Mouse (Mus musculus): ENCODE data around the gene Prpf40b.

The Prpf40b gene

GRCm38 (mm10) chr15:99332921-99333675 lies 38.2 kb downstream of the Prpf40b start:
- DNase-seq (ENCODE audit: low read depth, low spot score) = no peak

DNA sequence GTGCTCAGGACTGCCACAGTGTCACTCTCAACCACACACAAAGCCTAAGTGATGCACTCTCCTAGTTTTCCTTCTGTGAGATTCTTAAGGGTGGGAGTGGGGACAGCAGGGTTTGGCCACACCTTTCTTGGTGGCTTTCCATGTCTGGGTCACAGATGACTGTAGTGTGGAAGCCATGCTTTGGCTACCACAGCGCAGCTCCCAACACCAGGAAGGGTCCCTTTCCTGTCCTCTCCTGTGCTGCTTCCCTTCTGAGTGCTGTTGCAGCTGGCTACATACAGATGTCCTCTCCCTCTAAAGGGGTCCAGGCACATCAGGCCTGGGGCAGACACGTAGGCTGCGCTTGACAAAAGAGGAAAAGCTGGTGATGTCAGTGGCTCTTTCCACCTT lies 38.8 kb downstream of the Prpf40b start:
- DNase-seq (ENCODE audit: low read depth, low spot score) = no peak

DNA sequence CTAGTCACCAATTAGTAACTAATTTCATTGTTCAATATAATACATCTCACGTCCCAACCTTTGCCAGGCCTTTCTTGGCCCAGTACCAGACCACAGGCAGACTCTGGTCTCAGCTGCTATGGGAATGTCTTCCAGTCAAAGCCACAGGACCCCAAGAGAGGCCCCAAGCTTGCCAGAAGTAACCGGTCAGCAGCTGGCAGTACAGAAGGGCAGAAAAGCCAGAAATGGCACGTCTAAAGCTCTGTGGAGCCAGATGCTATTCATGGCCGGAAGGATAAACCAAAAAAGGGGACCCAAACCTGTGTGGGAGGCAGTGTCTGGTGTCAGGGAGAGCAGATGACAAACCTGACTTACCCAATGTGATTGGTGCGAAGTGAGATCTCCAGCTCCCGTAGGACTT lies 39.6 kb downstream of the Prpf40b start:
- DNase-seq (ENCODE audit: low read depth, low spot score) = no peak

DNA sequence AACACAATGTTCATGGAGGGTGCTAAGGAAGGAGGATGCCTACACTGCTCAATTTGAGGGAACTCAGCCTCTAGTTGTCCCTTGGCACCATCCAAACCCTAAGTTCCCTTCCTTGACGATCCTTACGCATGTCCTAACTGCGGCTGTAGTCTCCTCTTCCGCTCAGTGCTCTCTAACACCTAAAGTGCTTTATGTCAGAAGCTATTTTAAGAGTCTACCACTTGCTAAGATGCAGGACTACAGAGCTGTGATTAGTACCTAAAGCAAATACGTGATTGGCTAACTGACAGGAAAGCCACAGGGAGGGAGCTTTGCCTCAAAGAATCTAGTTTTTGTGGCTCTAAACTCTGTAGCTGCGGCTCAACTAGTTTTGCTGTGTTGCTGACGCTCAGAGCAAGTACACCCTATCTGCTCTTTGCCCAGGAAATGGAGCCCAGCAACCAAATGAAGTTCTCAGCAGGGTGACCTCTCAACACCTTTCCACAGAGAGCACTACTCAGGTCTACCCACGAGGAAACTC lies 41.0 kb downstream of the Prpf40b start:
- DNase-seq (ENCODE audit: low read depth, low spot score) = no peak

DNA sequence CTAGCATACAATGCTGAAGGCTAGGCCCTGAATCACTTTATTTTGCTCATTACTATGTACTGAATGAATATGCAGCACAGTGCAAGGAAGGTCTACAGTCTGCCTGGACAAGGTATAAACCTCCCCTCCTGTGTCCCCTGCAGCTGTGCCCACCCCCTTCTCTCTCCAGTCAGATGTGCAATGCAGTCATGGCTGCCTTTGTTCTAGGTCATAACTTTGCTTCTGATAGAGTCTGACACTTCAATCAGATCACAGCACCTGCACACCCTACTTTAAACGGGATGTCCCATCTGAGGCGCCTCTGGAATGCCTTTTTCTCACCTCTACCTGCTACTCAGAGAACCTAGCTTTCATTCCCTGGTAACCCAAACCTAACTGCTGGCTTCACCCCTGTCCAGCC lies 44.0 kb downstream of the Prpf40b start:
- DNase-seq (ENCODE audit: low read depth, low spot score) = no peak

- DNase-seq (ENCODE audit: low read depth, low spot score) = no peak
Observed at GRCm38 (mm10) chr15:99339669-99340068, 44.8 kb downstream of the Prpf40b start.

DNA sequence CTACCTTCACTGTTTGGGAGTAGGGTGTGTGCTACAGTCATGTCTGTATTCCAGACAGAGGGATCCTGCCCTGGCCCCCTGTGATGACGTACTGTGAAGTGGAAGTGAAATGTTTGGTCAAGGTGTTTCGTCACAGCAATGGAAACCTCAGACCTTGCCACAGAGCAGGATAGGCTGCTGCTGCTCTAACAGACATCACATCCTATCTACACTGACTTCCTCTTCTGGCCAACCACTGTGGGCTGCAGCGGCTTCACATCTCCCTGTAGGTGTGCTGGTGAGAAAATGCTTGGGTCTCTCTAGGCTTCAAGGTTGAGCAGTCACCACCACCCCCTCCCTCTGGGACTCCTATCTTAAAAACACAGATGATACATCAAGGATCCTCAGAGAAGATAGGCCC lies 46.2 kb downstream of the Prpf40b start:
- no peak for DNase-seq (ENCODE audit: low read depth, low spot score)

DNA sequence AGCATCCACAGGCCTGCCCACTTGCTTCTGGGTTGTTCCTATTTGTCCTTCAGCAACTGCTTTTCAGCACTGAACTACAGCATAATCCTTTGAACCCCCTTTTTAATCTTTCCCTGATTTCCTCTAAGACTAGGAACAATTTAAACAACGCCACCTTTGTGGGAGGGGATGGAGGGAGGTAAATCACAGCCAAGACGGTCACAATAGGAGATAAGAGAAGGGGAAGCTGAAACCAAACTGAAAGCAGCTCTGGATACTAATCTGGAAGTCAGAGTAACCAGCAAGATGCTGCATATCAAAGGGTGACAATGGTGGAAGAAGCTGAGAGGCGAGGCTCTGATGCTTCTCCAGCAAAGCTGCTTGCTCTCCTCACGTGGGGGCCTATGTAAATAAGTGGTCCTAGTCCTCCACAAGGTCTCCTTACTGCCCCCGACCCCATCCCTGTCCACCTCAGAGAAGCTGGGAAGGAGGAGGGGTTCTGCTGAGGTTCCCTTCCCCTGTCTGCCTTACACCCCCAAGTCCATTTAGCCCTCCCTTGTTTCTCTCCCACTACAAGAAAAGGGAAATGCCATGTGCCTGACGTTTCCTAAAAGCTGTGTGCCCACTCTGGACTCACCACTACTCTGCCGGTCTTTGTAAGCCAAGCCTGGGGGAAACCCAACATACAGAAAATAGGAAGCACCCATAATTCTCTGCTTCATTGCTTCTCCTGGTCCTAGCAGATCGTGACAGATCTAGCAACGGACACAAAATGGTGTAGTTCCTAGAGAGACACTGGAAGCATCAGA lies 47.5 kb downstream of the Prpf40b start:
- no peak for DNase-seq (ENCODE audit: low read depth, low spot score)

DNA sequence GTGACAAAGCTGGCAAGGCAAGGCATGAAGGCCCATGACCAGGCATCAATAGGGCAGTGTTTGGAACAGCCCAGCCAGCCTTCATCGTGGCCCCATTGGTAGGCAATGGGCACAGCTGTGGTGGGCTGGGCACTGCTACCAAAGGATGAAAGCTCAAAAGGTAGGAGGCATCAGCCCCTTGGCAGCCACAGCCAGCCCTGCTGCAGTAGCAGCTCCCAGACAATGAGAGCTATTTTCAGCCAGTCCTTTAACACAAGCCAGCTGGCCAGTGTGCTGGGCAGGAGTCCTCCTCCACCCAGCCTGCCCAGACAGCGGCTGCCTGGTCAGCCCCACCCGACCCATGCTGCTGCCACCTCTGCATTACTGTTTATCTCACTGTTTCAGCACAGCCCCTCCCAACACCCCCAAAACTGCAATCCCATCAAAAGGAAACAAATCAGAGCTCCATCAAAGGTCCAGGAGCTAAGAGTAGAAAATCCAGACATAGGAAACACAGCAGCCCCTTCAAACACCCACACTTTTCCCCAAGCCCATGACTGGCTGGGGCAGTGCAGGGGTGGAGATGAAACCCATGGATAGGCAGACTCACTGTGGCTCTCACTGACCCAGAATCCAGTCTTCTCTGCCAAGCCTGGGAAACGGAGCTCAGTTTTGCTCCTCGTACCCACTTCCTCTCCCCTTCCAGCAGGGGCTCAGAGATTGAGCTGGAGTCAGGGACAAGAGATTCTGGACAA lies 48.7 kb downstream of the Prpf40b start:
- no peak for DNase-seq (ENCODE audit: low read depth, low spot score)

DNA sequence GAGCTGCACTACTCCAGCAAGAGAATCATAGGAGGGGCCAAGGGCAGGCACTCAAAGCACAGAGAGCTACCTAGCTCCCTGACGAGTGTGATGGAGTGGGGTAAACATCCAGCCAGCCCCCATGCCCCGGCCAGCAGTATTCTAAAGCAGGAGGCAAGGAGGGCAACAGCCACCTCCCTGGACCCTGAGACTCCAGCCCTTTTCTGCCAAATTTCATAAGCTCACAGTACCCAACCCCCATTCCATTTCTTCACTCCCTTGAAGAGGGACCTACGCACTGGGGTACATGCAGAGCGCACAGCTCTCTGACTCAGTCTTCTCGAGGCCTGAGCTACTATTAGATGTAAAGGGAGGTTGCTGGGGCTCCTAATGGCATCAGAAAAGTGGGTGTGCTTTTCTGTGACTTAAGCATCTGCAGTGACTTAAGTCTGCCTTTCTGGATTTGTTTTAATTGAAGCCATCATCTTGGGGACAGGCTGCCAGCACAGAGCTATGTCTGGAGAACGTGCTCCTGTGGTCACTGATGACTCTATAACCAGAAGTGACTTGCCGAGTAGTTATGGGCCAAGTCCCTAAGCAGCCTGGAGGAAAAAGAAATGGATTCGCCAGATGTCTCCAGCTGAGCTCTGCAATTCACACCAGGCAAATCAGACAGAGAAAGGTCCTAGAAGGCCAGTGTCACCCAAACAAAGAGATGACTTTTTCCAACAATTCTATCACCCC lies 49.4 kb downstream of the Prpf40b start:
- DNase-seq (ENCODE audit: low read depth, low spot score) = no peak

GRCm38 (mm10) chr15:99344961-99345360 lies 50.1 kb downstream of the Prpf40b start:
- no peak for DNase-seq (ENCODE audit: low read depth, low spot score)

DNA sequence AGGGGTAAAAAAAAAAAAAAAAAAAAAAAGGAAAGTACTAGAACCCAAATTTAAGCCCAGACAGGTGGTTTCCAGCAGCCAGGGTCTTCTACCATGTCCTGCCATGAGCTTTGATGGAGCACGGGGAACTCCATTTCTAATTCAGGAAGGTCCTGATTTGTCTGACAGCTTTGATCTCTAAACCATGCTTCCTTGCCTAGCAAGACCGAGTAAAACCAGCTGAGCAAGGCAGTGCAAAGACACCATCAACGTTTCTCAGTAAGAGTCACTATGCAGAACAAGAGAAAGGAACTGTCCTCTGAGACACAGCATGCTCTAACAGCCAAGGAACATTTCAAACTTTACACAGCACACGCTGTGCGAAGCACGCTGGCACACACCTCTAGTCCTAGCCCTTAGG lies 56.7 kb downstream of the Prpf40b start:
- no peak for DNase-seq (ENCODE audit: low read depth, low spot score)

DNA sequence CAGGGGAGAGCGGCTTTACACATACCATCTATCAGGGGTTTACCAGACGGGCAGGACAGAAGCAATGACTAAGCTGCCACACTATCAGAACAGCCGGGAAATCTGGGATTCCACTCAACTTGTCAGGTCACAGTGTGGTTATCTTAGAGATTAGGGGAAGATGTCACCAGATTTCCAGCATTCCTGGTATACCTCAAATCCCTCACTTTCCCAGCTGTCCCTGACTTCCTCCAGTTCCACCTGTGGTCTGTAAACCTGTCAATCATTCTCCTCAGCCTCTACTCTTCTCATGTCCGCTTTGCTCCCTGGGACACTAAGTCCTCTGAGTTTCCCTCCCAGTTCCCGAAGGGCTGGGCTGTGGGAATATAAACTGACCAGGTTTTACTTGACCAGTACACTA lies 57.4 kb downstream of the Prpf40b start:
- no peak for DNase-seq (ENCODE audit: low read depth, low spot score)

DNA sequence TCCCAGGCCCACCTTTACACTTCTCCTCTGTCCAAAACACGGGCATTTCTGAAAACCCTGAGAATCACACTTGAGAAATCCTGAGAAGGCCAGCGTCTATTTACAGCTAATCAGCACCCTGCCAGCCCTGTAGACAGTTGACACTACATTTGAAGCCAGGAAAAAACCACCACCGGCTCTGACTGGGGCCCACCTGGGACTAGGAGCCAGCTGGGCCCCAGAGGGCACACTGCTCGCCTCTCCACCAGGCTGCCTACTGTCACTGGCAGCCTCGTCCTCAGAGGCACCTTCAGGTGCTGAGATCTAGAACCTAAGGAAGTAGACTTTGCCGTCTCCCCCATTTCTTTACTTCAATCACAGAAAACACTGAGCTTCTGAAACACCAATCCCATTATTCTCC lies 60.8 kb downstream of the Prpf40b start:
- DNase-seq (ENCODE audit: low read depth, low spot score) = no peak

GRCm38 (mm10) chr15:99356462-99356861 lies 61.6 kb downstream of the Prpf40b start:
- DNase-seq (ENCODE audit: low read depth, low spot score) = no peak

GRCm38 (mm10) chr15:99358952-99359351 lies 64.1 kb downstream of the Prpf40b start:
- no peak for DNase-seq (ENCODE audit: low read depth, low spot score)

DNA sequence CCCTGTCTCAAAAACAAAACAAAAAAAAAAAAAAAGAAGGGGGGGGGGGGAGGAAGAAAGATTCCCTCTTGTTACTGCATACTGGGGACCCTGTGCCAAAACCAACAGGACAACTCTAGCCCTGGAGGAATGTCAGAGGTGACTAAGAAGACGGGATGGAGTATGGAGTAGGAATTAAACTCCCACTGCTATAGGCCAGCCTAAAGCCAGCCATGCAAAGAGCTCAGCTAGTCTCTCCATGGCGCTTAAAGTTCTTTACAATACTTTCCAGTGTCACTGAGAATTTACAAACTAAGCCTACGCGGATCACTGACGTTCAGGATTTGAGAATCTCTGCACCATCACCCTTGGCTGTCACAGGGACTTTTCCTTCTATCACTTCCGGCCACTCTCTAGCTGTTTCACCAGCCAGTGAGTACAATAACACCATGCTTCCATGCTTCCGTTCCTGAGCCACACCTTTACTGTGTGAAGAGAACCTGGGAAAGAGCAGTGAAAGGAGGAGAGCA lies 69.2 kb downstream of the Prpf40b start:
- no peak for DNase-seq (ENCODE audit: low read depth, low spot score)

DNA sequence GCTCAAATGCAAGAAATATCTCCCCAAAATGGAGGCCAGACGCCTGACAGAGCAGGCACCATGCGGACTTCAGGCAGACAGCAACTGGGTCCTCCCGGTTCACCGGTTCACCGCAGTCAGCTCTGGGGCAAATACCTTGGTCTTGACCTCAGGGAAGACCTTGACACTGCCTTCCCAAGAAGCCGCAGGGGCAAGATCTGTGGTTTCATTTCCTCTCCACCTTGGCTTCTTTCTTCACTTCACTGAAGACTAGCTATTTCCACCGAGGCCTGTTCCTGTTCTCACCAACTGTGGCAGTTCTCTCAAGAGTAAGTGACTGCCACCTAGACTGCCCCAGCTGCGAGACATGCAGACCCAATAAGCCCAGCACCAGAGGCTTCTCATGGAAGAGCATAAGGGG lies 70.0 kb downstream of the Prpf40b start:
- peak; percentile 23 for DNase-seq (ENCODE audit: low read depth, low spot score)
